Mouse (Mus musculus): ENCODE data around the gene Kif5a. TPM values are rescaled to one million over a fixed set of nuclear protein-coding genes. Genes with fewer than 3 reads are reported as not detected.

The Kif5a gene
- total and polyA plus RNA-seq, 3 experiments: 0.14 to 2.1 TPM; not detected in 1

- Histone ChIP-seq H3K79me2 (replicated peaks; ENCODE audit: control insufficient read depth, extremely low read depth, insufficient read depth, poor library complexity, severe bottlenecking) (no peaks in the 10 kb centered on the region), H3K4me1 (ENCODE audit: control insufficient read depth in 1 of 2, insufficient read depth in 2 of 2) (peaks cover 3 to 30% of the 10 kb centered on the region in 2 experiments), H3K36me3 (replicated peaks in 1 of 2; ENCODE audit: control insufficient read depth in 1 of 2, insufficient read depth in 1 of 2, low read length in 1 of 2) (no peaks in the 10 kb centered on the region), H3K4me2 (ENCODE audit: insufficient read depth, low read depth, poor library complexity, severe bottlenecking) (no peak overlapping the region), H3K27me3 (replicated peaks) (peaks cover 36% of the 10 kb centered on the region), H3K9ac (ENCODE audit: insufficient read depth, low read depth) (no peak overlapping the region), H3K4me3 (replicated peaks in 1 of 3; ENCODE audit: low read depth in 2 of 3, low read length in 2 of 3, poor library complexity in 1 of 3) (no peak overlapping the region), H3K27ac (ENCODE audit: insufficient read depth, low read depth) (no peak overlapping the region), H3K9me3 (replicated peaks; ENCODE audit: low read length) (peaks cover 1% of the 10 kb centered on the region)
- DNase-seq (ENCODE audit: extremely low read depth): peak; percentile 65
- TF ChIP-seq ZC3H11A (IDR thresholded peaks at IDR 0.05; ENCODE audit: low read depth, low read length): 0 out of 2 replicates have a peak, but pooled peaks have one; percentile 8
- TF ChIP-seq MEF2A (IDR thresholded peaks at IDR 0.05; ENCODE audit: borderline replicate concordance, low read depth, low read length): peak; percentile 46; the same call in 1 of the 2 replicates
- TF ChIP-seq TCF12 (IDR thresholded peaks at IDR 0.05; ENCODE audit: low read depth, low read length): peak; percentile 23; the same call in 1 of the 2 replicates
- no peak for TF ChIP-seq ETS1 (conservative IDR thresholded peaks at IDR 0.05; ENCODE audit: low read depth, low read length)
- peak; percentile 82 for TF ChIP-seq SMC3 (IDR thresholded peaks at IDR 0.05; ENCODE audit: low read depth, low read length)
- no peak for TF ChIP-seq HCFC1 (IDR thresholded peaks at IDR 0.05; ENCODE audit: low read depth, low read length)
- no peak for TF ChIP-seq POLR2A (IDR thresholded peaks at IDR 0.05; ENCODE audit: low read depth, low read length)
- TF ChIP-seq RAD21 (IDR thresholded peaks at IDR 0.05; ENCODE audit: low read depth, low read length): peak; percentile 83
- no peak for TF ChIP-seq ELF1 (IDR thresholded peaks at IDR 0.05; ENCODE audit: low read depth, low read length)
- no peak for TF ChIP-seq GABPA (IDR thresholded peaks at IDR 0.05; ENCODE audit: insufficient replicate concordance, low read depth, low read length)
- TF ChIP-seq IRF4 (IDR thresholded peaks at IDR 0.05; ENCODE audit: low read depth, low read length): no peak
- TF ChIP-seq TBP (conservative IDR thresholded peaks at IDR 0.05; ENCODE audit: low read depth, low read length): no peak
- TF ChIP-seq CTCF (conservative IDR thresholded peaks at IDR 0.05 in 1 of 2, IDR thresholded peaks at IDR 0.05 in 1 of 2; ENCODE audit: low read depth in 2 of 2, low read length in 2 of 2): peak; percentile 80 to 90
- in situ Hi-C loops (cut with MboI; ENCODE audit: low pct_ligation_motif_present, low pct_unique_long_range_greater_than_20kb, low sequenced_read_pairs): no loop called here
- dilution Hi-C loops (cut with MboI; ENCODE audit: extremely low pct_ligation_motif_present, extremely low pct_unique_long_range_greater_than_20kb, low sequenced_read_pairs): no loop called here
Observed at GRCm38 (mm10) chr10:127228897-127229296, 34.3 kb downstream of the Kif5a start.

- TF ChIP-seq USF2 (conservative IDR thresholded peaks at IDR 0.05; ENCODE audit: low read depth, low read length): no peak
- TF ChIP-seq BHLHE40 (IDR thresholded peaks at IDR 0.05; ENCODE audit: low read depth, low read length): no peak
- no peak for TF ChIP-seq SIN3A (IDR thresholded peaks at IDR 0.05; ENCODE audit: low read length)
- TF ChIP-seq ETS1 (conservative IDR thresholded peaks at IDR 0.05; ENCODE audit: low read depth, low read length): no peak
- no peak for TF ChIP-seq CTCF (conservative IDR thresholded peaks at IDR 0.05 in 1 of 2, IDR thresholded peaks at IDR 0.05 in 1 of 2; ENCODE audit: low read depth in 2 of 2, low read length in 2 of 2)
- no peak for TF ChIP-seq IRF4 (IDR thresholded peaks at IDR 0.05; ENCODE audit: low read depth, low read length)
- no peak for TF ChIP-seq MXI1 (IDR thresholded peaks at IDR 0.05; ENCODE audit: low read depth, low read length)
- no peak for TF ChIP-seq HCFC1 (IDR thresholded peaks at IDR 0.05; ENCODE audit: low read depth, low read length)
- TF ChIP-seq RCOR1 (conservative IDR thresholded peaks at IDR 0.05; ENCODE audit: low read depth, low read length): no peak
- TF ChIP-seq SMC3 (IDR thresholded peaks at IDR 0.05; ENCODE audit: low read depth, low read length): no peak
- no peak for TF ChIP-seq ZC3H11A (IDR thresholded peaks at IDR 0.05; ENCODE audit: low read depth, low read length)
- no peak for TF ChIP-seq JUND (conservative IDR thresholded peaks at IDR 0.05; ENCODE audit: low read depth, low read length)
- TF ChIP-seq MAFK (IDR thresholded peaks at IDR 0.05; ENCODE audit: insufficient replicate concordance, low read length): no peak
- TF ChIP-seq KAT2A (IDR thresholded peaks at IDR 0.05; ENCODE audit: insufficient replicate concordance, low read length): no peak
- Histone ChIP-seq H3K36me3 (replicated peaks in 1 of 2; ENCODE audit: control insufficient read depth in 1 of 2, insufficient read depth in 1 of 2, low read length in 1 of 2) (no peaks in the 10 kb centered on the region), H3K9ac (ENCODE audit: insufficient read depth, low read depth) (no peak overlapping the region), H3K4me1 (ENCODE audit: control insufficient read depth in 1 of 2, insufficient read depth in 2 of 2) (peaks cover 3 to 29% of the 10 kb centered on the region in 2 experiments), H3K27ac (ENCODE audit: insufficient read depth, low read depth) (no peak overlapping the region), H3K9me3 (replicated peaks; ENCODE audit: low read length) (peaks cover 3% of the 10 kb centered on the region), H3K79me2 (replicated peaks; ENCODE audit: control insufficient read depth, extremely low read depth, insufficient read depth, poor library complexity, severe bottlenecking) (no peaks in the 10 kb centered on the region), H3K27me3 (replicated peaks) (peaks cover 28% of the 10 kb centered on the region), H3K4me2 (ENCODE audit: insufficient read depth, low read depth, poor library complexity, severe bottlenecking) (no peak overlapping the region), H3K4me3 (replicated peaks in 1 of 3; ENCODE audit: low read depth in 2 of 3, low read length in 2 of 3, poor library complexity in 1 of 3) (no peak overlapping the region)
- dilution Hi-C loops (cut with MboI; ENCODE audit: extremely low pct_ligation_motif_present, extremely low pct_unique_long_range_greater_than_20kb, low sequenced_read_pairs) (no loop called here), in situ Hi-C loops (cut with MboI; ENCODE audit: low pct_ligation_motif_present, low pct_unique_long_range_greater_than_20kb, low sequenced_read_pairs) (no loop called here)
- DNase-seq (ENCODE audit: extremely low read depth): no peak
Observed at GRCm38 (mm10) chr10:127227163-127227562, 36.0 kb downstream of the Kif5a start.
